Mouse (Mus musculus) G1E (cell line): ENCODE results near the gene Tenm2. TPM values are rescaled to one million over a fixed set of nuclear protein-coding genes. Genes with fewer than 3 reads are reported as not detected.

Source experiments
- ATAC-seq: 2 replicates; pipeline ENCODE4 v1.8.0; 2016; ENCODE audit warnings: mild to moderate bottlenecking; ENCODE audit not compliant: insufficient number of reproducible peaks, poor library complexity, low FRiP score, severe bottlenecking; ENCODE audit errors: extremely low read depth
- DNase-seq: peaks from one replicate; pipeline ENCODE4 v3.0.0; 2012; ENCODE audit warnings: low spot score
- H3K27me3 ChIP-seq: 2 replicates; pipeline ENCODE4 v1.6.1; 2012; ENCODE audit warnings: mild to moderate bottlenecking, low read length, inconsistent platforms; ENCODE audit not compliant: insufficient read depth
- H3K36me3 ChIP-seq: replicated peaks from 2 replicates; pipeline ENCODE3; 2012; ENCODE audit warnings: mild to moderate bottlenecking, inconsistent platforms
- H3K4me1 ChIP-seq: 2 replicates; pipeline ENCODE4 v1.6.1; 2012; ENCODE audit warnings: low read depth, low read length, inconsistent platforms, mixed read lengths; ENCODE audit not compliant: insufficient read depth
- H3K4me3 ChIP-seq: 2 replicates; pipeline ENCODE4 v1.5.1; 2012; ENCODE audit warnings: low read depth, mild to moderate bottlenecking, inconsistent platforms, low read length, moderate library complexity, mixed read lengths
- H3K9me3 ChIP-seq: replicated peaks from 2 replicates; pipeline ENCODE4 v1.6.1; 2012; ENCODE audit warnings: inconsistent platforms
- CTCF ChIP-seq: IDR thresholded peaks from 2 replicates; pipeline ENCODE4 v1.5.1; 2012; ENCODE audit warnings: low read depth, low read length, inconsistent platforms, mixed read lengths
- GATA1 ChIP-seq: IDR thresholded peaks from 2 replicates; pipeline ENCODE4 v1.6.1; 2012; ENCODE audit warnings: borderline replicate concordance, low read length, inconsistent platforms, mixed read lengths
- GATA2 ChIP-seq: IDR thresholded peaks from 2 replicates; pipeline ENCODE4 v1.6.1; 2012; ENCODE audit warnings: low read depth, low read length, inconsistent platforms, borderline replicate concordance
- POLR2AphosphoS5 ChIP-seq: IDR thresholded peaks from 2 replicates; pipeline ENCODE4 v1.6.1; 2012; ENCODE audit warnings: low read depth, low read length, inconsistent platforms; ENCODE audit not compliant: insufficient replicate concordance
- TAL1 ChIP-seq: conservative IDR thresholded peaks from 2 replicates; pipeline ENCODE4 v1.6.1; 2012; ENCODE audit warnings: low read depth, low read length, inconsistent platforms, mixed read lengths
- polyA plus RNA-seq: library from polyadenylated mRNA; stranded (reverse); fragments of >175 nt; gene quantifications from 2 replicates; pipeline ENCODE4 v1.2.3, GENCODE M21; 2012
- total RNA-seq, 2 experiments: library from RNA; stranded (forward) in 1 of 2; stranded (reverse) in 1 of 2; fragments of 200-1000 nt in 1 of 2; fragments of >200 nt in 1 of 2; fragmentation: Nextera tagmentation in 1 of 2; gene quantifications; 2 replicates each; pipeline ENCODE4 v1.2.3; 2014 to 2017

The Tenm2 gene
- total and polyA plus RNA-seq, 3 experiments: 0.44 TPM; not detected in 2

DNA sequence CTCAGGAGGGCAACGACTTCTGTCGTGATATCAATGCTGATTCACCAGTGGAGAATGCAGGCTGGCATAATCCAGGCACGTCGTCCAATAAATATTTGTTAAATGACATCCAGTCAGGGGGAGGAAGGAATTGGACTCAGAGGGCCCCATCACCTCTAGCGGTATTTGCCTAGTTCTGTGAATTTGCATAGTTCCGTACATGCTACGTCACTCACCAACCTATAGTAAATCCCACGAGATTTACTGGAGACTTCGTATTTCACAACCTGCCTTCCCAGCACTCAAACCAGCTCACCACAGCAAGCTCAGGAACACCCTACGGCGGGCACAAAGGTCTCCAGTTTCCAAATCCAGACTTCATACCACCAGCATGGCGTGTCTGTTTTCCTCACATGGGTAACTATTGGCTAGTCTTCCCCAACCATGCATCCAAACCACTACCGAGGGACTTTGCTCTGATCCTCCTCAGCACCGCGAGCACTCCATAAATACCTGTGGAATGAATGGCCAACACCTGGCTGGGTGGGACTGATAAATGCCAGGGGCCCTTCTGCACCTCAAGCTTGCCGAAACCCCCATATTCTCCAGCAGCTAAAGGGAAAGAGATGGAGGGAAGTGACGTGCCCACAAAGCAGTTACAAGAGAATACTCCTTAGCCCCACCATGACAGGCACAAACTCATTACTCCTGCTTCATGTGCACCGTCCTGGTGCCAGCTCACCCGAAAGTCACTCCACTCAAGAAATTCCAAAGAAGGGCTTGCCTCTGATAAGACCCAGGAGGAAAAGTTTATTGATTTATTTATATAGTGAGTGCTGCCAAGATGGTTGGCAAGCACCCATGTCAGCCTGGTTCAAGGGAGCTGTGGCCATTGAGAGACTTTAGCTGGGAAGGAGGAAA is 1264.7 kb downstream of the Tenm2 start:
- Histone ChIP-seq H3K36me3 (no peaks in the 10 kb centered on the region), H3K9me3 (peaks cover 64% of the 10 kb centered on the region), H3K4me1 (no peaks in the 10 kb centered on the region), H3K4me3 (no peak overlapping the region), H3K27me3 (no peaks in the 10 kb centered on the region)
- TF ChIP-seq GATA2: no peak
- no peak for TF ChIP-seq POLR2AphosphoS5
- no peak for TF ChIP-seq CTCF
- no peak for TF ChIP-seq TAL1
- no peak for TF ChIP-seq GATA1
- ATAC-seq (no peak), DNase-seq (no peak)

GRCm38 (mm10) chr11:35968291-35968690 is 1267.5 kb downstream of the Tenm2 start:
- no peak overlapping the region for H3K4me3 ChIP-seq
- no peaks in the 10 kb centered on the region for H3K4me1 ChIP-seq
- no peak for TF ChIP-seq GATA1
- no peak for TF ChIP-seq CTCF
- TF ChIP-seq POLR2AphosphoS5: no peak
- TF ChIP-seq GATA2: no peak
- TF ChIP-seq TAL1: no peak
- H3K27me3 ChIP-seq: no peaks in the 10 kb centered on the region
- ATAC-seq (no peak), DNase-seq (no peak)
- no peaks in the 10 kb centered on the region for H3K36me3 ChIP-seq
- peaks cover 72% of the 10 kb centered on the region for H3K9me3 ChIP-seq

DNA sequence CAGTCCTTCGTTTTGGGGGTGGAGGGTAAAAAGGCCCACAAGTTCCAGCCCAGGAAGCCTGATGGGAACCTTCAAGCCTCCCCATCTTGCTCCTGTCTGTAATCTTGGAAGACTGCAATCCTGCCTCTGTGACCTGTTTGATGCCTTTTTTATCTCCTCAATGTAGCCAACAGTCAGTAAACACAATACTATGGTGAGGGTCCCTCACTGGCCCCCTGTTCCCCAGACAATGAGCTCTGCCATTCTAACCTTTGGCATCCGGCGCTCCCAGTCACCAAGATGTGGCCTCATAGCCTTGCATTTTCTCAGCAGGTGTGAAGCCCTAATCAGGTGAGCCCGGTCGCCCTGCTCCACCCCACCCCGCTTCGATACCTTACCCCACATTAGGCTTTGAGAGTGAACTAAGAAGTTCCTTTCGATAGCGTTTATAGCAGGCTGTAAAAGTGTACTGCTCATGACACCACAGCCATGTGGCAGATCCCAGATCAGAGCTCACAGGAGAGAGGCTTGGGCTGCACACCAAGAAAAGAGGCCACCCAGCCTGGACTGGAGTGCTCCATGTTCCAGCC is 1271.7 kb downstream of the Tenm2 start:
- no peaks in the 10 kb centered on the region for H3K36me3 ChIP-seq
- no peak for ATAC-seq
- H3K4me3 ChIP-seq: no peak overlapping the region
- peaks cover 66% of the 10 kb centered on the region for H3K9me3 ChIP-seq
- no peak for DNase-seq
- TF ChIP-seq POLR2AphosphoS5 (no peak), TAL1 (no peak), GATA1 (no peak), GATA2 (no peak), CTCF (no peak)
- no peaks in the 10 kb centered on the region for H3K4me1 ChIP-seq
- no peaks in the 10 kb centered on the region for H3K27me3 ChIP-seq

DNA sequence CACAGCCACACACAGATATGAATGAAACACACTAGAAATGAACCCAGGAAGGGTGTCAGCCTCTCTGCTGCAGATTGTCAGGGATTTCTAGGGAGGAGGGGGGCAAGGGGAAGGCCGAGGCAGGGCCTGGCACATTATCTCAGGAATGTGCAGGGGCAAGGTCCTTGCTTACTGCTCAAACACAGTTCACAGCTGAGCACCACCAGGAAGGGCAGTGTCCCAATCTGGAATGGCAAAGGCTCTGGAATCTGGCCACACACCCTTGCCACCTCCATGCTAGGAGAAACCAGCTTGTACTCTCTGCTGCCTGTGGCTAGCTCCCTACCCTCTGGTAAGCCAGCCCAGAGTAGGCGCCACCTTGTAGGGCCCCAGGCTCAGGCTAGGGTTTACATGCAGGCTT is 1272.2 kb downstream of the Tenm2 start:
- no peaks in the 10 kb centered on the region for H3K4me1 ChIP-seq
- no peak for TF ChIP-seq GATA2
- no peak for TF ChIP-seq GATA1
- TF ChIP-seq POLR2AphosphoS5: no peak
- H3K36me3 ChIP-seq: no peaks in the 10 kb centered on the region
- no peak for ATAC-seq
- no peak overlapping the region for H3K4me3 ChIP-seq
- peaks cover 63% of the 10 kb centered on the region for H3K9me3 ChIP-seq
- DNase-seq: no peak
- no peaks in the 10 kb centered on the region for H3K27me3 ChIP-seq

GRCm38 (mm10) chr11:35962431-35962830 is 1273.3 kb downstream of the Tenm2 start:
- no peak for ATAC-seq
- H3K27me3 ChIP-seq: no peaks in the 10 kb centered on the region
- no peaks in the 10 kb centered on the region for H3K4me1 ChIP-seq
- TF ChIP-seq TAL1: no peak
- TF ChIP-seq GATA2: no peak
- no peak for TF ChIP-seq GATA1
- TF ChIP-seq POLR2AphosphoS5: no peak
- no peak for TF ChIP-seq CTCF
- no peaks in the 10 kb centered on the region for H3K36me3 ChIP-seq
- H3K4me3 ChIP-seq: no peak overlapping the region
- DNase-seq: no peak
- H3K9me3 ChIP-seq: peaks cover 51% of the 10 kb centered on the region

- no peak for DNase-seq
- Histone ChIP-seq H3K4me1 (no peaks in the 10 kb centered on the region), H3K9me3 (peaks cover 50% of the 10 kb centered on the region), H3K36me3 (no peaks in the 10 kb centered on the region), H3K4me3 (no peak overlapping the region), H3K27me3 (no peaks in the 10 kb centered on the region)
- no peak for ATAC-seq
- no peak for TF ChIP-seq CTCF
- TF ChIP-seq POLR2AphosphoS5: no peak
Observed at GRCm38 (mm10) chr11:35959270-35959669, 1276.5 kb downstream of the Tenm2 start.
